Mouse (Mus musculus) Muller cell, postnatal 12 days (primary cell): ENCODE results near the gene Gyg.
A peak's percentile ranks its signal among the peaks of the same experiment; 100 is the strongest.
"Not testable (repeated sequence)": the region's sequence is repeated elsewhere in the genome, so short reads cannot be mapped to it uniquely, and the experiment has no call there.

Experiments used
- DNase-seq: peaks from one replicate; pipeline ENCODE4 v3.0.0-alpha.2; 2015; ENCODE audit errors: inconsistent ontology term

Gene Gyg

GRCm38 (mm10) chr3:20131350-20131720 lies 23.8 kb downstream of the Gyg start:
- no peak for DNase-seq

GRCm38 (mm10) chr3:20130456-20131349 lies 24.4 kb downstream of the Gyg start:
- DNase-seq, result no peak

- no peak for DNase-seq
Measured at GRCm38 (mm10) chr3:20129491-20129890, 25.6 kb downstream of the Gyg start.

- DNase-seq, result no peak
Measured at GRCm38 (mm10) chr3:20127047-20127595, 28.0 kb downstream of the Gyg start.

- no peak for DNase-seq
Measured at GRCm38 (mm10) chr3:20125604-20126003, 29.5 kb downstream of the Gyg start.

DNA sequence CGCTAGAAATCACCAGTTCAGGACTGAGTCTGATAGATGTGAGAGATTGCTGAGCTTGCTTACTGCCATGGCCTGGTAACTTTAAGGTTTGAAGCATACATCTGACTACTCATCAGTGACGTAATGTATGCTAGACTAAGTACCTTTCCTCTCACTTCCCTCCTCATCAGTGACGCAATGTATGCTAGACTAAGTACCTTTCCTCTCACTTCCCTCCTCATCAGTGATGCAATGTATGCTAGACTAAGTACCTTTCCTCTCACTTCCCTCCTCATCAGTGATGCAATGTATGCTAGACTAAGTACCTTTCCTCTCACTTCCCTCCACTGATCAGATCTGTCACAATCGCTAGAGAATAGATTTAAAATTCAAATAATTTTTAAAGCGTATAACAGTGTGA lies 33.5 kb downstream of the Gyg start:
- DNase-seq, result not testable (repeated sequence)

- no peak for DNase-seq
Measured at GRCm38 (mm10) chr3:20119686-20120244, 35.4 kb downstream of the Gyg start.

- no peak for DNase-seq
Measured at GRCm38 (mm10) chr3:20119044-20119591, 36.0 kb downstream of the Gyg start.

DNA sequence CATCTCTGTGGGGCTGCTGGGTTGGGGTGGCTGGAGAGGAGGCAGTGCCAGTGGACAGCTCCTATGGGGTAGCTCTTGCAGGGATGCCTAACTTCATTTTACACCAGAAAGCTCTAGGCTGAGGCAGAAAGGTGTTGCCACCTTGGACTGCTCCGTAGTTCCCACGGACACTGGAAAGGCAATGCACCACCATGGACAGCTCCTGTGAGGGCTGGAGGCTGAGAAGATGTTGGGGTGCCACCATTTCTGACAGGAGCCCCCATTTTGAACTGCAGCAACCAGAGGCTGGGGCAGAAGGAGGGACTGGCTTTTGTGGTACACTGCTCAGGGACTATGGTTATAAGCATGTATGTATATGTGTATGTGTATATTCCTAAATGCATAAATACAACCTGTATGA lies 43.2 kb downstream of the Gyg start:
- DNase-seq, result no peak

DNA sequence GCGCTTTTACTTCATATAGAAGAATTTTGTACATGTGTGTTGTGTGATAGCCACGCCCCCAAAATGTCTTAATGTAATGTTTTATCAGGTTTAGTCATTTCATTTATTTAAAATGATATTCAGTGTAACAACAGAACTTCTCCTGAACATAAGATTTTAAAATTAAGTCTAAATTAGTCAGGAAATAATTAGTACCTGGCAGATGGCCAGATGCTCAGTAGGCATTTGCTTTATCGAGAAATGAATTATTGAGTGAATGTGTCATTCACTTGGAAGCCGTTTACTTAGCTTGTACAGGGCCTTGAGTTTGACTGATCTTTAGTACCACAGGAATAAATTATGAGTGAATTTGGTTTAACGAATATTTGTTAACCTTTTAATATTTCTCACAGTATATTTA lies 46.2 kb downstream of the Gyg start:
- peak; percentile 54 for DNase-seq

GRCm38 (mm10) chr3:20104776-20105175 lies 50.3 kb downstream of the Gyg start:
- no peak for DNase-seq

- DNase-seq, result no peak
Measured at GRCm38 (mm10) chr3:20104318-20104717, 50.8 kb downstream of the Gyg start.

DNA sequence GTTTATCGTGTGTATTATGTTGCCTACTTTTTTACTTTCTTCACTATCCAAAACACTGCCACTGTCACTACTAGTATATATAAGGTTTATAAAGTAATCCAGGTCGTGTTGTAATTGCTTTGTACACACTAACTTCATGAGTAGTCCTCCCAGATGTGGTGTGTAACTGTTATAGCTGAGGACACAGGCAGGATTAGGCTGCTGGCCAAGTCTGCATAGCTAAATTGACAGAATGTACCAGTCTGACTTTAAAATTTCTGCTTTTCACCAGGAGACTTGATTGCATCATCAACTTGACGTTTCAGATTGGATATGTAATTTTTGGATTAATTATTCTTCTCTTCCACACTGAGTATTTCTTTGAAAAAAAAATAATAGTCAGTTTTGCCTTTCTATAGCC lies 51.3 kb downstream of the Gyg start:
- DNase-seq, result no peak

GRCm38 (mm10) chr3:20082161-20082560 lies 73.0 kb downstream of the Gyg start:
- no peak for DNase-seq

DNA sequence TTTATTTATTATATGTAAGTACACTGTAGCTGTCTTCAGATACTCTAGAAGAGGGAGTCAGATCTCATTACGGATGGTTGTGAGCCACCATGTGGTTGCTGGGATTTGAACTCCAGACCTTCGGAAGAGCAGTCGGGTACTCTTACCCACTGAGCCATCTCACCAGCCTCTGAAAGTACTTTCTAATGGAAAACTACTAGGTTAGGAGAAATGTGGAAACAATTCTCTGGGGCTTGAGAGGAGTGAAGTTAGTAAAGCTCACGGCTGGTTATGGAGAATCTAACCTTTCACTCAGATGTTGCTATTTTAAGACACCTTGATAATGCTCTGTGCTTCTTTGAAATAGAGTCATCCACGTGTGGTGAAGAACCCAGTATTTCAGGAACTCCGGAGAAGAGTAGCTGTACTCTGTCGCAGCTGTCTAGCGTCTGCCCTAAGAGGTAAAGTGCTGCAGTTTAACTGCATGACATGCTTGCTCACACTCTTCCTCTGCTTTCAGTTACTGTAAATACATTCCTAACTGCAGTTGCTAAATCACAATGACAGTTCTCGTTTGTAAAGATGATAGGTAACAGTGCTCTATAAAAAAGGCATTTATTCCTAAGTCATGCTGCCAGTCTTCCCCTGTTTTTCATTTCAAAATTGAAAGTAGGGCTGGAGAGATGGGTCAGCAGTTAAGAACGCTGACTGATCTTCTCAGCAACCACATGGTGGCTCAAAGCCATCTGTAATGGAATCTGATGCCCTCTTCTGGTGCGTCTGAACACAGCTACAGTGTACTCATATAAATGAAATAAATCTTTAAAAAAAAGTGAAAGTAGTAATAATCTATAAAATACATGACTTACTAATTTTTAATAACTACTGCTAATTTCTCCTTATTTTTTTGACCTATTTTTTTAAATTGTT lies 78.7 kb downstream of the Gyg start:
- peak; percentile 38 for DNase-seq
